Mouse (Mus musculus) spleen, adult 18-20 months (tissue): Measurements from ENCODE around the gene Siglec1.
A peak's percentile ranks its signal among the peaks of the same experiment; 100 is the strongest.

Experiments used
- DNase-seq, 2 experiments: peaks; one replicate each; pipeline ENCODE4 v3.0.0; 2022; ENCODE audit warnings: mixed read lengths in 2 of 2

Gene Siglec1

DNA sequence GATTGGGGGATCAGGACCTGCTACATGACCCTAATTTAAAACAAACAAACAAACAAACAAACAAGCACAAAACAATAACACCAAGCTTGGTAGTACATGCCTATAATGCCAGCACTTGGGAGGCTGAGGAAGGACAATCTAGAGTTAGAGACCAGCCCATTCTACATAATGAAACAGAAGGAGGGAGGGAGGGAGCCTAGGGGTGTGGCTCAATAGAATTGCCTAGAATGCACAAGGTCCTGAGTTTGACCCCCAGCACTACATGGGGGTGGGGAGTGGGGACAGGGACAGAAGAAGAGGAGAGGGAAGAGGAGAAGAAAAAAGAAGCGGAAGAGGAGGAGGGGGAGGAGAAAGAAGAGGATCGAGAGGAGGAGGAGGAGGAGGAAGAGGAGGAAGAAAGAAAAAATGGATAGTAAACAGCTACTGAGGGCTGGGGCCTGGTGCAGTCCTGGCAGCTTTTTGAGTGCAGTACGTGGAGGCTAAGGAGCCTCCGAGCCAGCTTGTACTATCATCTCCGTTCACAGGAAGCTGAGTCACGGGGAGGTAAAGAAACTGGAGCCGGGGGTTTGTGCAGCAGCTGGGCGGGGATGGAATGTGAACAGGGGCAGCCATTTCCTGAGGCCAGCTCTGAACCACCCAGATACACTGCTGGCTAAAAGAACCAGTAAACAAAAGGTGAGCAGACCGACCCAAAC is 9.7 kb upstream of the Siglec1 start:
- DNase-seq, result no peak

DNA sequence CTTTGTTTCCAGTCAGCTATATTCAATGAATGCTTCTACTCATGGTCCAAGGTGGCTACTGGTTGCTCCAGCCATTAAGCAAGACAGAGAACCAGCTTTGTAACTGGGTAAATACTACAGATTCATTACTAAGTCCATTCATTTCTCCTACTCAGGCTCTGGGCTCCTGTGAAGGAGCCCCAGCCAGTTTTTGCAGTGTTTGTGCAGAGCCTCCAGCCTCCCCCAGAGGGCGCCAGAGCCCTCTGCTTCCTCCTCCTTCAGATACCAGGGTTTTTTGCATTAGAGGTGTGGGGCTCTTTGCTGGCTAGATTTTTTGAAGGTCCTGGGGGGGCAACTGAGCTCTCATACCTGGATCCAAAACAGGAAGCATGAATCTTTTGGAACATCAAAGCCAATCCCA is 8.3 kb upstream of the Siglec1 start:
- DNase-seq, result peak; percentile 44 to 76

DNA sequence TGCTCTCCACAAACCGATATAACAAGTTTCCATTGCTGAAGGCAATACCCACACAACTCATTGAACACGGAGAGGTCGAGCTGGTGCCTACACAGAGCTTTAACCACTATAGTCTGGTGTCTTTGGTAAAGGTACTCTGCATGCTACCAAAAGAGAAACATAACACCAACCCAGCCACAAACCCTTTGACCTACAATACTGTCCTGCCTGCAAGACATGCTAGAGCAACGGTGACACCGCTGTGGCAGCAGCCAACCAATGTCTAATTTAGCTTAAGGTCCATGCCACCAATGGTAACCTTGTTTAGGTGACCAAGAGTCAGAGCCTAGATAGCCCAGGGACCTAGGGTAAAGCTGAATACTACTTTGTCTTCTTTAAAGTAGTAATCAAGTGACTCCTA is 7.0 kb upstream of the Siglec1 start:
- no peak for DNase-seq

DNA sequence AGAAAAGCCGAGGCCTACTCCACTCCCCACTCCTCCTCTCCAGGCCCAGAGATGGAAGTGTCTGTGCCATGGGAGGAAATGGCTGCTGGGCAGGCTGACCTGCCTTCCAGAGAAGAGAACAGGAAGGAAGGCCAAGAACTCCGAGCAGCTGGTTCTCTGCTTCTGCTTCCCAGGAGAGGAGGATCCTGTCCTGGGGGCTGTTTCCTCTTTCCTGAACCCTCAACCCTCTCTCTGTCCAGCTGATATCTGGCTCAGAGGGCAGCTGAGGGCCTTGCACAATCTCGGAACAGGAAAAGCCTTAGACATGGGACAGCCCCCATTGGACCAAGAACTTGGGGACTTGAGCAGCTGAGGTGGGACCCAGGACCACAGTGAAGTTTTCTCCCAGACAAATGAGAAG is 4.3 kb upstream of the Siglec1 start:
- DNase-seq, result no peak

DNA sequence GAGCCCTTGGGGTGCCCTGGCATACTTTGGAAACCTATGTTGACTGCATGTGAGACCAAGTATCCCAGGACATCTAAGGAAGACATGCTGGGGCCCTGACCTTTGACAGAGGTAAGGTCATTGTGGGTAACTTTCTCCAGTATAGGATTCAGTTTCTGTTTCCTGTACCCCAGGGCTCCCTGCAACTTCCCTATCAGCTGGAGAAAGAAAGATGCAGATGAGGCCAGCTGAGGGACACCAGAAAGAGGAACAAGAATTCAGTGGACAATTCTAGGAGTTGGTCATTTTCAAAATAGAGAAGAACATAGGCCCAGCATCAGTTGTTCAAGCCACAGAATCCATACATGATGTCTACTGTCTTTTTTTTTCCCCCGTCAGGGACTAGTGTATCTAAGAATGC is 3.1 kb upstream of the Siglec1 start:
- DNase-seq, result no peak

DNA sequence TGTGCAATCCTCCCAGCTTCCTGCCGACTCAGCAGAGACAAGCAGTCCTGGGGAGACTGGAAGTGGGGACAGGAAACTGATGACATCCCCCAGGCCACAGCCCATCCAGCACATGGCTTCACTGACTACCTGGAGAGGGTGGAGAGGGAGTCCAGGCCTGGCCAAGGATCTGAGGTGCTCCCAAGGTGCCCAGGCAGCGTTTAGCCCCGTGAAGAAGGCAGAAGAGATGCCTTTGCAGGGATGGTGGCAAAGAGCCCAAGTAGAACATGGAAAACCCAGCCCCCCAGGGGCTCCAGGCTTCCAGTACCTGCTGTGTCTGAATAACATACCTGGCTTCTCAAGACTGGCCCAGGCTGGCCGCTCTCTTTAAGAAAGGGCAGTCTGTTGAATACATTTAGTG is 2.0 kb upstream of the Siglec1 start:
- DNase-seq, result no peak

DNA sequence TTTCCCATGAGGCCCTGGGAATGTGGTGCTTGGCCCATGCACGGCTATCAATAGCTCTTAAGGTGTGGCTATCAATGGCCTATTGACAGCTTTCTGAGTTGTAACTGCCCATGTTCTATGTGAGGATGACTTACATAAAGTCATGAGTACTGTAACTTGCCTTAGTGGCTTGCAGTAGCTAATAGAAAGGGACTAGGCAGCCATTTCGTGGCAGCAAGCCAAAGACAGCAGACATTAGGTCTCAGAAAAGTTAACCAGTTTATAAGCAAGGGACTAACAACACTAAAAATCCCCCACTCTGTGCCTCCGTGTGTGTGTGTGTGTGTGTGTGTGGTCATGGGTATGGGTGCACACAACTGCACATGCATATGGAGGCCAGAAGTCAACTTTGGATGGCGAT is 2.4 kb downstream of the Siglec1 start:
- DNase-seq, result no peak

DNA sequence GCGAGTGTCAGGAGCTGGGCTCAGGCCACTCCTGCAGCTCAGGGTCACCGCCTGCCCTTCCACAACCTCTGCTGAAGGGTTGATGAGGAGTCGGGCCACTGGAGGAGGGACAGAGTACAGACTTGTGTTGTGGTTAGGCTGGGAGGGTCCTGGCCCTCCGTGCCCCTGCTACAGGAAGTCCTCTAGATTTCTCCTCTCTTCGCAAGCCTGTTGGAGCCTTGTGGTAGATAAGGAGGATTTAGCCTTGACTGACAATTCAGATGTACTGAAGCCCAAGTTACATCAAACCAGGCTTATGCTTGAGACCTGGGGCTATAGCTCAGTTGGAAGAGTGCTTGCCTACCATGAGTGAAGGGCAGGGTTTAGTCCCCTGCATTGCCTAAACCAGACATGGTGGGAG is 6.1 kb downstream of the Siglec1 start:
- DNase-seq, result no peak

DNA sequence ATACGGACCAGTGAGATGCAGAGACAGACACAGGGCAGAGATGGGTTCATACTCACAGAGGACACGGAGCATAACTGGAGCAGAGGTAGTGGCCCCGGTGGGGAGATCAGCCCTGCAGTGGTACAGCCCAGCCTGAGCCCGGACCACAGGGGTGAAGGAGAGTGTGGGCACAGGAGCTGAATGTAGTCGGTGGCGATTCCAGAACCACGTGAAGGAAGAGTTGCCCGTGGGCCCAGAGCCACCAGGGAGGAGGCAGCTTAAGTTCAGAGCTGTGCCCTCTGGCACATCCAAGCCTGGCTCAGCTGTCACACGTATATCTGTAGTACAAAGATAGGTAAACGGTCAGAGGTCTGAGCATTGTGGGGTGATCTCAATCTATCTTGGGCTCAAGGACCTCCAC is 14.0 kb downstream of the Siglec1 start:
- no peak for DNase-seq

DNA sequence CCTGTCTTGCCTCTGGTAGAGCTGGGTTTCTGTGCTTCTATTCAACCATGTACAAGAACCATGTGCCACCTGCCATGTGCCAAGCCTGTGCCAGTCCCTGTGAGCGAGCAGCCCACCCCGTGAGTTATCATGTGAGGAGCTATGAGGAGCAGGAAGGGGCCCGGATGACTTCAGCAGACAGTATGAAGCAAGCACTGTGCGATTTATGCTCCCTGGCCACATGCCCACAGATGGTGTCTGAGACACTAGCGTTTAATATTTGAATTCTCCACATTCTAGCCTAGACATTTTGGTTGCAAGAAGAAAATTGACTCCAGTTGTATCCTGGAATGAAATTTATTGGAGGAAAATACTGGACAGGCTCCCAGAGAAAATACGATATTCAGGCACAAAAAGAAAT is 19.1 kb downstream of the Siglec1 start:
- no peak for DNase-seq

DNA sequence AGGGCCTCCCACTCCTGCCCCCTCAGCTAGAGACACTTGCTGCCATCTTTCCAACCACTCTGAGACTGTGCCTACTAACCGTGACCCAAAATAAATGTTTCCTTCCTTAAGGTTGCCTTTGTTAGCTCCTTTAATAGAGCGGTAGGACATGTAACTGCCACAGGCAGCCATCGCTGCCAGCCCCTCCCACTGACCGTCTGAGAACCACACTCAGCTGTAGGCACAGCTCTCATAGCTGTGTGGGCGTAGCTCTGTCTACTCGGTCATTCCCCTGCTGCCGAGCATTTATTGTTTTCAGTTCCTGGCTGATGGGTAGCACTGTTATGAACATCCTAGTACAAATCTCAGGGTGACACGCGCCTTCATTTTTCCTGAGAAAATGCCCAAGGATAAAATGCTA is 20.2 kb downstream of the Siglec1 start:
- no peak for DNase-seq

DNA sequence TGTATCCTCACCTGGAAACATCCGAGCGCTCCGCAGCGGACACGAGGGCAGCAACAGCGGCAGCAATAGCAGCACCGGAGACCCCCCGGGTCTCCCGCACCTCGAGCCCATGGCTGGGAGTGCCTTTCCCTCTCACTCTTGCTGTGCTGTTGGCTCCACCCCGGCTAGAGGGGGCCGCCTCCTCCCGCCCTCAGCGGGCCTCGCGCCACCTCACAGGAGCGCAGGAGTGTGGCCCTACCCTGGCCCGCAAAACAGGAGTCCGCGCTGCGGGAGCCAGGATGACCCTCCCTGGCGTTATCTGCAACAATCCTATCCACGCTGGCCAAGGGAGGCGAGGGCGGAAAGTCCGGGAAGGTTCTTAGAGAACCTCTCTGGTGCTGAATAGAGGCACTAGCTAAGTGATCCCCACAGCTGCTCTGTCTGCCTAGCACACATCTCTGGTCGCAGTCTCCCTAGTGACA is 23.1 kb downstream of the Siglec1 start, which contains the start of gene Adam33:
Gene Adam33 (minus strand): TSS at position 411 of the 461 bp plus-strand sequence.
- no peak for DNase-seq

DNA sequence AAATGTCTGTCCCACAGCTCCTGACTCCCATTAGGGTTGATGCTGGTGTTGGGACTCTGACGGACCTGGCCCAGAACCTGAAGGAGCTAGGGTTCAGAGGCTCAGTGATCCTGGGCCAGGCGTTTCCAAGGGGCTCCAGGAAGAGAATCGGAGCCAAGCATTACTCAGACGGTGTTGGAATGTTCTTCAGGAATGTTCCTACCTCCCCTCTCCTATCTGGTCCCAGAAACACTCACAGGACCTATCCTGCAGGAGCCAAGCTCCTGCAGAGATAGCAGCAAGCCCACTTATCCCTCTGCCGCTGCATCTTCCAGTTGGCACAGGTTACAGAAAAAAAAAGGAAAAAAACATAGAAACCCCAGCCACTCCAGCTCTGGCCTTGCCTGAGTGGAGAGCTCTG is 25.0 kb downstream of the Siglec1 start:
- DNase-seq, result no peak

DNA sequence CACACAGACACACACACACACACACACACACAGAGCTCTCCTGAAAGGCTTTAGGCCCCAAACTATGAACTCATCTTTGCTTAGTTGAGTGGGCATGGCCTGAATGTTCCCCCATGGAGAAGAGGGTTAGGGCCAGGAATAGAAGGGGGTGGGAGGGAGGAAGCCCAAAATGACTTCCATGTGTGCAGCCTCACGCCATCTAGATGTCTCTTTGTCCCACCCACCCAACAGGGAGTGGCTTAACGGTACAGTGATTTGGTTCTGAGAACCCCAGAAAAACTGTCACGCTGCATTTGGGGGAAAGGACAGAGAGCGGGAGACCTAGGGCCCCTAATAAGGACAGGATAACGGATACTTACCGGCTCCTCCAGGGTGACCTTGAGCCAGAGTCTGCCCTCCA is 25.8 kb downstream of the Siglec1 start:
- no peak for DNase-seq

DNA sequence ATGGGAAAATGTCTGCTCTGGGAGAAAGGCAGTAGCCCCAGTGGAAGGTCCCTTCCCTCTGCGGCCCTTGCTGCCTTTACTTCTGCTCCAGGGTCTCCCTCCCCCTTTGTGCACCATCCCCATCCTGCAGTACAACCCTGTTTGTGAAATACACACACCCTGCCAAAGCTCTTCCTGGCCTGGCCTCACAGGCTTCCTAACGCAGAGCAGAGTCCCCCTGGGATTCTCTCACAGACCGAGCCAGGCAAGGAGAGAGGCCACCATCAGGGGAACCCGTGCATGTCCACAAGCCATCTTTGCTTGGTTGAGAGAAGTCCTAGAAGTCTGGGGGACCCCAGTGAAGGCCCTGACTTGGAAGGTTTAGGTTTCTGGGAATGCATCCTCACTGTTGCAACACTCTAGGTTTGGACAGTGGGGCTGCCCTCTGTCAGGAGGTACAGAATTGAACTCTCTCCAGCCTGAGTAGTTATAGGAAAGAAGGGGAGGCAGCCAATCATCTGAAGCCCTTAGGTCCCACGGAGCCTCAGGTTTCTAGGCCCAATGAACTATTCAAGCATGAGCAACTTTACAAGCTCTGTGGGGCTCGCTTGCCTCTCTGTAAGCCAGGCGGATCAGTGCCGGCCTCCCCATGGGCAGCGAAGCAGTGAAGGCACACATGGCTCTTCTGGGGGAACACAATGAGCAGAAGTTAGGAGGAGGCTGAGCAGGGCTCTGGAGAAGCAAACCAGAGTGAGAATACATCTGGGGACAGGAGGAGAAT is 26.6 kb downstream of the Siglec1 start:
- DNase-seq, result no peak

DNA sequence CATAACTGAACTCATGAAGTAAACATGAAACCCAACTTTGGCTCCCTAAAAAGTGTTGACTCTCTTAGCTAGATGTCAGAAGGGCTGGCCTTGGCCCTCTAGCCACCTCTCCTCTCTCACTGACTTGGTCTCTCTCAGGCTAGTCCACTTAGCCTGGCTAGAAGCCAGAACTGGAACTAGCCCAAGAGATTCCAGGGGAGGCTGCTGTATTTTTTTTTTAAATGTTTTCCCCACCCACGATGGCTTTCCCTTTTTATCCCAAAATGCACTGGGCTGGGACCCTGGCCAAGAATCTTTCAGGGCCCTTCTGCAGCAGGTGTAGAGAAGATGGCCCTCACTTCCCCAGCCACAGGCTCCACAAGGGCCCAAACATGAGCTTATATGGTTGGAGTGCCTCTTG is 27.2 kb downstream of the Siglec1 start:
- DNase-seq, result no peak

DNA sequence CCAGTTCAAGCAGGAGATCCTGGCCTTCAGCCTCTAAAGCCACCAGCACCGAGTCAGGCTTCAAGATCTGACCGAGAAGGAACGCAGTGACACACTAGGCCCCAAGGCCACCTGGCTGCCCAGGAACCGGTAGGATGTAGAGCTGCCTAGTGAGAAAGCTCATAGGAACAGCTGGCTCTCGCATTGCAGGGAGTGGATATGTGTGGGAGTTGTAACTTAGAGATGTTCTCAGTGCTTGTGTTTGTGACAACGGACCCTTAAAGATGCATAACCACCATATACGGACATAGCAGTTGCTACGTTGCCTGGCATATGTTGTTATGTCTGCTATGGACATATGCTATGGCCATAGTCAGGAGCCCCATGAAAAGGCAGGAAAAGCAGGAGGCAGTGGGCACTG is 27.9 kb downstream of the Siglec1 start:
- no peak for DNase-seq

DNA sequence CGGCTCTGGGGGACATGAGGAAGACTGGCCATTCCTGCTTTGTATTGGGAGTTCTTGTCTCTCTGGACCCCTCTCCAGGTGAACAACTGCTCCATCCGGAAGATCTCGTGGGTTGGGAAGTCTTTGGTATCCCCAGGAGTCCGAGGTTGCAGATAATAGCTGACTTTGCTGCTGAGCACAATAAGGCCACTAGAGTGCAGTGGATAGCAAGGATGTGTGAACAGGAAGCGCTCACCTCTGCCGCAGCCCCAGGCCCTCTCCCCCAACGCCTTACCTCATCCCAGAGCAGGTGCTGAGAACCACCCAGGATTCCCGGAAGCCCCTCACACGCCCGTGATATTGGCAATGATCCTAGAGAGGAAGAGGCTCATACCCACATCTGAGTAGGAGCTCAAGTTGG is 30.4 kb downstream of the Siglec1 start:
- DNase-seq, result no peak

DNA sequence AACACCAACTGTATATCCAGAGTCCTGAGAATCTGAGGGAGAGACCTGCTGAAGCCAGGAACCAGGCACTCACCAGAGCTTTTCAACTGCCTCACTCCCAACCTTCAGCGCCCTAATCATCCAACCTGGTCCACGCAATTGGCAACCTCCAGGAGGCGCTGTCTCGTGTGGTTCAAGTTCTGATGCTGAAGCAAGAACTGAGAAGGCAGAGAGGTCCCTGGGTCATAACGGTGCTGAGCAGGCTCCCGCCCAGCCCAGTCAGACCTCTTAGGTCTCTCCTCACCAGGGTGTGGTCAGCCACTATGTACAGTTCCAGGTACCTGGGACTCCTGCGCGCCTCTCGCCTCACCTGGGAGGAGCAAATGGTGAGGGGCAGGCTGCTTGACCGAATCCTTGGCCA is 30.9 kb downstream of the Siglec1 start:
- peak in 1 of 2 experiments; percentile 34 for DNase-seq

DNA sequence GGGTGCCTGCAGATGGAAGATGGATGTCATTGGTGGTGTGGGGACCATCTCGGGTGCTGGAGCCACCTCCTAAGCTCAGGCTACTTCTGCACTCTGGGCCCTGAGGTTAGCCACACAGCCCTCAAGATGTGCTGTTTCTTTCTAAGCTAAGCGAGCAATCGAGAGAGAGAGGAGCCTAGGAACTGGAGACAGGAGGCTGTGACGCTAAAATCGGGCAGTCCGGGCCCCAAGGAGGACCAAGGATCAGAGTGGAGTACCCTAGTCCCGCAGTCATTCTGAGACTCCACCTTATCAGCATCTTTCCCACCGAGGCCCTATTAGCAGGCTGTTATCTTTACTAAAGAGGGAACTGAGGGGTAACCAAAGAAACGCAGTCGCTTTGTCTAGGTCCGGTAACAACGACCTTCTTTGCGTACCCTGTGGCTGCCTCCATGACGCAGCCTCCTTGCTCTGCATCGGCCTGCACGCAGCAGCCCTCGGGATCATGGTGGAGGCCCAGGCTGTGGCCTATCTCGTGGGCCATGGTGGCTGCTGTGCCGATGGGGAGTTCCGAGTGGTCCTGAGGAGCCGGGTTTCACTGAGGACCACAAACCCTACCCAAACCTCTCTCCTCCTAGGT is 31.8 kb downstream of the Siglec1 start:
- no peak for DNase-seq

DNA sequence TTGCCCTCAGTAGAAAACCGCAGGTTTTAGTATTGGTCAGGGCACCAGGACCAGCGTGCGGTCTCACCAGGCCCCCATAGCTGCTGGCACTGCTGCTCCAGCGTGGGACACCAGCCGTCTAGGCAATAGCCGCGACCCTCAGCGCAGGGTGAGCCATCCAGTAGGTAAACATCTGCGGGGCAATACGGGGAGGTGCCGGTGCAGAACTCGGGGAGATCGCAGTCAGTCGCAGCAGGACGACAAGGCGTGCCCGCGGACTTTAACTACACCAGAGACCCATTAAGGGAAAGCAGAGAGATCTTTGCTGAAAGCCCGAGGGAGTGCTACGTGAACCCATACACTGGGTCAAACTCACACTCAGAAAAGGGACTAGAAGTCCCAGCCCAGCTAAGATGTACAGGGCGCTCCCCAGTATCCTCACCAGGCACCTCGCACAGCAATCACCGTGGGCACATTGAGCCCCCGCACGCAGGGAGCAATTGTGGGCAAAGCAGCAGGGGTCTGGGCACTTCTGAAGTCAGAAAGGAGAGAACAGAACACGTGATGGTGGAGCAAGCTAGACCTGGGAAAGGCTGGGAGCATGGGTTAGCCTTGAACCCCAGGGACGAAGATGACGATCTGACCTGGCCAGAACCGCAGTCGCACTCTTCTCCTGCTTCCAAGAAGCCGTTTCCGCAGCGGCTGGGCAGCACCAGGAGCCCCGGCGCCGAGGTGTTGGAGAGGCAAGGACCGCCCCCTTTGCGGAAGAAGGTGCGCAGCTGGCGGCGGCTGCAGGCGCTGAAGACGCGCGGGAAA is 32.5 kb downstream of the Siglec1 start:
- no peak for DNase-seq

DNA sequence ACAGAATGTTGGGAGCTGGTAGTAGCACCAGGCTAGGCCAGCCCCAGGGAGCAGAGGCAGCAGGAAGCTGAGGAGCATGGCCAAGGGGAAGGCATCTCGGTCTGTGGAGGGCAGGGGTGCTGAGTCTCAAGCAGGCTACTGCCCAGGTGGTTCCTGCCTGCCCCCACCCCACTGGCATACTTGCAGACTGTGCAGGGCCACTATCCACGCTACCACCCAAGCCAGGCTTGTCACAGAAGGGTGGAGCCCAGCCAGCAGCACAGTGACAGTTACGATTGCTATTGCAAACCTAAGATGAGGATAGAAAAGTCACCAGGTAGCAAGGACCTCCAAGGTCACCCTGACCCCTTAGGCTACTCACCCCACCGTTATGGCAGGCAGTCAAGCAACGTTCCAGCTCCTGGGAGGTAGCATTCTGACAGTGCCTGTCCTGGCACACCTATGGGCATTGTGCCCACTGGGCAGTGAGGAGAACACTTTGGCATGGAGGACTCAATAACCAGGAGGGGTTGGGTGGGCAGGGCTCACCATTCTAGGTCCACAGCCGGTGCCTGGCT is 33.6 kb downstream of the Siglec1 start:
- no peak for DNase-seq

DNA sequence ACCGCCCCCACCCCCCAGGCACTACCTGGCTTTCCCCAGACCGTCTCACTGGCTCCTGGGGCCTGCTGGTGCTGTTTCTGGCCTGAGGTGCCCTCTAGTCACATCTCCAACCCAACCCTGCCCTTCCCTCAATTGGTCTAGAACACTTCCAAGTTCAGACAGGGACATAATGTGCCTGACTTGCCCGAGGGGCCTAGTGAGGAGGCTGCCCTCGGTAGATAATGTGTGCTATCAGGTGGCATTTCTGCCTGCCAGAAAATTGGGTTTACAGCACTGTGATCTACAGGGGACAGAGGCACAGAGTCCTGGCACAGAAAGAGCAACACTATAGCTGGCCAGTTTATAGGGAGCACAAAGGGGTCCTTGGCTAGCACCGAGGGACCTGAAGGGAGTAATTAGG is 34.5 kb downstream of the Siglec1 start:
- no peak for DNase-seq
